Mouse (Mus musculus): ENCODE measurements around the gene Skap1. TPM values are rescaled to one million over a fixed set of nuclear protein-coding genes. Genes with fewer than 3 reads are reported as not detected.

Skap1 gene
- total RNA-seq, 4 experiments from 2014 or later = 1.1 to 2.8 (median 2.3) TPM

DNA sequence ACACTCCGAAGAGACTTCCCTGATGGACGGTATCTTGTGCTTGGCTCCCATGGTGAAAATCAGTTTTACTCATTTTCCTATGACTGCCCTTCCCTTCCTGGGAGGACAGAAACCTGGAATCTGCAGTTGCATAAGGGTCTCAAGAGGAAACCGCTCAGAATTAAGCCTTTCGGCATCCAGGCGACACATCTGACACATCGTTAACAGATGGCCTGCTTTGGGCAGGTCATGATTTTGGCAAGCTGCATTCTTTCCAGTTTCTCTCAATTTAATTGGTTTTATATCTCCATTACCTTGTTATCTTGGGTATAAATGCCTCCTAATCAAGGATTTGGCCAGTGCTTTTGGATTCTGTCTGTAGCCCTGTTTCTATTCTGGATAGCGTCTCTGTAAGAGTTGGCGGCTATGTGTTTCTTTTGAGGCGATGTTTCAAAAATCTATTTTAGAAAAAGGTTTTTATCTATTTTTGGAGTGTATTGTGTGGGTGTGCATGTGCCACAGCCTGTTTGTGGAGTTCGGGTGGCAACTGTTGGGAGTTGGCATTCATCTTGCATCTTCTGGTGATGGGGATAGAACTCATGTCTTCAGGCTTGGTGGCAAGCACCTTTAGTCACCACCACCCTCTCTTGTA, 1.1 kb downstream of the Skap1 start:
- peak in 1 of 2 experiments; percentile 32 for DNase-seq (ENCODE audit: low spot score in 2 of 2)

DNA sequence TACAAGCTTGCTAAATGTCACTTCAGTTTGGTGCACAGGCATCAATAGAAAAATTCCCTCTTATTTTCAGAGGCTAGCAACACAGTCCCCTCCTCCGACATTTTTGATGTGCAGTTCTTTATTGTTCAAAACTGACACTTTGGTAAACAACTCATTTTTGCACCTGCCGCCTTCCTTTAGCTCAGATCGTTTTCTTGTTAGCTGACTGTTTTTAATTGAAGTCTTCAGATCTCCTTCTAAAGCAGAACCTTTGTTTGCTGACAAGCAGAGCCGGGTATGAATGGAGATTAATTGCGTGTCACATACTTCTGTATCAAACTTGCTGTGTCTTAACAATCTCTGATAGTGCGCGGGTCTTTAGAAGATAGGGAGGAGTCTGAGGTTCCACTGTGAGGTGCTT, 2.0 kb downstream of the Skap1 start:
- no peak for DNase-seq (ENCODE audit: low spot score in 2 of 2)

DNA sequence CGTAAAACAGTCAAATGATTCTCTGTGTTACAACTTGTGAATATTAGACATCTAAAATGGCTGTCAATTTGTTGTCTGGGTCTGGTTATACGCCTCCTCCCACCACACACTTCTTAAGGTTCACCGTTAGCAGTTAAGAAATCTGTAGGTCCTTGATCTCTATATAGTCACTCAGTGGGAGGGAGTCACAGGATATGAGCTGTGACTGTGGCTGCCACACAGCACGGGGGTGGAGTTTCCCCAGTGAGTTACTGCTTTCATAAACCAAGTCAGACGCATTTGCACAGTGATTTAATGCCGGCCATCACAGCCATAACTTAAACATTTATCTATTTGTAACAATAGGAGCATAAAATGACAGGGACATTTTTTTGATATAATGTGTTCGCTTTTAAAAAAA, 2.6 kb downstream of the Skap1 start:
- DNase-seq (ENCODE audit: low spot score in 2 of 2) = no peak

DNA sequence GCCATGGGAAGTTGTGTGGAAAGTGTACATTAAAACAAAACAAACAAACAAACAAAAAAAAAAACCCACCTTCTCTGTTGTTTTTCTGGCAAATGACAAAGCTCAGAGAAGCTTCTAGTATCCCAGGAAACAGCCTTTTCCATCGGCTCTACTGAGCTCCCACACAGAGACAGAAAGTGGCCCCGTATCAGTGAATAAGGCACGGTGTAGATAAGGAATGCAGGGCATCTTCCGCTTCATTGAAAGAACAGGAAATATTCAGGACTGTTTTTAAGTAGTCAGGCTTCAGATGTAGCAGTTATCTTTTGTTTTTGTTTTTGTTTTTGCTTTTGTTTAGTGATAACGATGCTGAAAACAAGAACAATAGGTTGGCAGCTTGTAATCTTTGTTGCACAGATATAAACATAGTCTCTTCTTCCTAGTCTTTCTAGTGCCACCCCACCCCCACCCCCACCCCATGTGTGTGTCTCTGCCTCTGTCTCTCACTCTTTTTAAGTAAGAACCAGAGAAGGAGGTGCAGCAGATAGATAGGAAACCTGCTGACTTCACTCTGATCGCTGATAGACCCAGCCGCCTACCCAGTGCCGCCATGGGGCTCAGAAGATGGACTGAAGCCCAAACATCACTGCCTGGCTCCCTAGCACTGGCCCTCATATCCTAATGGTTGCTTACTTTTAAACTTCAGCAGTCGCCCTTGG, 3.8 kb downstream of the Skap1 start:
- DNase-seq (ENCODE audit: low spot score in 2 of 2) = no peak

DNA sequence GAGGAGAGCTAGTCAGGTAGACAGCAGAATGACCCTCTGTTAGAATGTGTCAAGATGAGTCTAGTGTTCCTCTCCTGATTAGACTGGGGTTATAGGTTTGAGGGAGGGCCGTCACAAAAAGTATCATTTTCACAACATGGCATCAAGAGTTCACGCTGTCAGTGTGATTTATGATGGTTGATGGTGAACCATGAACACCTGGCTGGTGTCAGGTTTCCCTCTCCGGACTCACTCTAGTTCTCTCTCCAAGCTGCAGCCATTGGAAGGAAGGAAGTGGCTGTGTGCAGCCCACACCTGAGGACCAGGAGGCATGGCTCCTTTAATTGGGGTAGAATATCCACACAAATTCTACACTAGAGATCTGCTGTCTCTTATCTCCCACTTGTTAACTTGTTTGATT, 18.3 kb downstream of the Skap1 start:
- DNase-seq (ENCODE audit: low spot score in 2 of 2) = no peak

DNA sequence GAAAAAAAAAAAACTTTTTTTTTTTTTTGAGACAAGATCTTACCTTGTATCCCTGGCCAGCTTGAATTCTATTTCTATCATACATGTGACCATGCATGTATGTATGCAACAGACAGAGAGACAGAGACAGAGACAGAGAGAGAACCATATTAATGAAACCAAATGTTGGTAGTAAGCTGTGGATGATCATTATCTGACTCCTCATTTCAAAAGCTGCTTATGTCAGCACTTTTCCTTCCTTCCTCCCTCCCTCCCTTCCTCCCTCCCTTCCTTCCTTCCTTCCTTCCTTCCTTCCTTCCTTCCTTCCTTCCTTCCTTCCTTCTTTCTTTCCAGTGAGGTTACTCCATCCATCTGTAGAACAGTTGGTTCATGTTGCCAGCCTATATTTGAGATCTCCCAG, 18.8 kb downstream of the Skap1 start:
- no peak for DNase-seq (ENCODE audit: low spot score in 2 of 2)

DNA sequence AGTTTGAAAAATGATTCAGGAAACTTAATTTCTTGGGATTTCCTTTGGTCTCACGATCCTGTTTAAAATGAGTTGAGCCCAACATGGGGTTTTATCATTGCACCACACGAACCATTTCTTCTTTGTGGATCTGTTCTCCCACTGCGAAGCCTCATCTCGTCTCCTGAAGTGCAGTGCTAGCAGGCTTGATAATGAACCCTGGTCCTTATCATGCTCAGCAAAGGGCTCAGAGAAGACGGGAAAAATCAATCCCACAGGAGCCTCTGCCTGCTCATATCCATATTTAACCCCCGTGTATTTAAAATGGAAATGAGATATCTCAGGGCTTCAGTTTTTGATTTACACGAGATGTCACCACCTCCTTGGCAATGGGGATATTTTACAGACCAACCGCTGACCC, 34.1 kb downstream of the Skap1 start:
- no peak for DNase-seq (ENCODE audit: low spot score in 2 of 2)

DNA sequence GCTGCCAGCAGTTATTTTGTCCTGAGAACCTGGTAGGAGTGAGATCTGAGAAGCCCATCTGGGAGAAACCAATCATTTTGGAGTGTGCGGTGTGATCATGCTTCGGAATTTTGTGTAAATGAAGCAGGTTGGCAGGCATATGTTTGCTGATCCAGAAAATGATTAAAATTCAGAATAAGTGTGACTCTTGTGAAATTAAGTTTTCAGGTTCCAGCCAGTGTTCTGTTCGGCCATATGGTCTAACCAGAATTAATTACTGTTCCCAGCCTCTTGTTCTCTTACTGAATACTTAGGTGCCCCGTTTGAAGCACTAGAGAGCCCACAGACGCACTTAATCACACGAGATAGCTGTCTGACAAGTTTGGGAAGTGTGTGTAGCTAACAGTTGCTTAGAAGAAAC, 36.6 kb downstream of the Skap1 start:
- DNase-seq (ENCODE audit: low spot score in 2 of 2) = peak; percentile 50 to 56

DNA sequence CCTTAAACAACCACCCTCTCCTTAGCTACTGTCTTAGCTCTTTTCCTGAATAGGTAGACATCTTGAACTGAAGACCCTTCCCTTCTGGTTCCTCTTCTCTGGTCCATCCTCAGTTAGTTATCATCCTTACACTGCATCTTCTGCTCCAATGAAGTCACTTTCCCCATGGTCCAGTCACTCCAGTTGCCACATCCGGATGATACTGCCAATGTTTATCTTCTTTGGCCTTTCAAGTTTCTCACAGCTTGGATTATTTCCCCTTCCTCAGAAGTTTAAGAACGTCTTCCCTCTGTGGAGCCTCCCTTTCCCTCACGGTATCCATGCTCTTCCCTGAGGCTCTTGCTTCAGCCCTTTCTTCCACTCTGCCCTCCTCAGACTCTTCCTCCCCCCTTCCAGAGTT, 38.6 kb downstream of the Skap1 start:
- DNase-seq (ENCODE audit: low spot score in 2 of 2) = no peak

DNA sequence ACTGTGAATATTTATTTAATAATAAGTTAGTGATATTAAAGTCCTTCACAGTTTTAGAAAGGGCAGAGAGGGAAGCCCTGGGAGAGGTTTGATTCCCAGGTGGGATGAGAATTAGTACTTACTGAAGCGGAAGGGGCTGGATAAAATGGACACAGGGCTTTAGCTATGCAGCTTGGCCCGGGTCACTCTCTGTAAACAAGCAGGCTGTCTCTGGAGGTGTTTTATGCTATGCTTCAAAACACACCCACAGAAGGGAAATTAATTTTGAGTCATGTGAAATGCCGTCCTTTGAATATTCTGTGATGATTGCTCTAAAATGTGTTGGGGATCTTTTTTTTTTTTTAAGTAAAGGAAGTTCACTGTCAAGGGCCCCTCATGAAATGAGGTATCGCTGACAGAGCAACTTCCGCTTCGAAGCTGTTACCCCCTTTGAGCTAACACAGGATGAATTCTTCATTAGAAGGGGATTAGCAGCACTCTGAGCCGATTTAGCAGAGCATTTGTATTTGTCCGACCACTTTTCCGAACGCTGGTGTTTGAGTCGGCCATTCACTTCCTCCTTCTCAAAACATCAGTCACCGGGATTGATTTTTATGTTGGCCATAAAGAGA, 40.2 kb downstream of the Skap1 start:
- DNase-seq (ENCODE audit: low spot score in 2 of 2) = no peak

DNA sequence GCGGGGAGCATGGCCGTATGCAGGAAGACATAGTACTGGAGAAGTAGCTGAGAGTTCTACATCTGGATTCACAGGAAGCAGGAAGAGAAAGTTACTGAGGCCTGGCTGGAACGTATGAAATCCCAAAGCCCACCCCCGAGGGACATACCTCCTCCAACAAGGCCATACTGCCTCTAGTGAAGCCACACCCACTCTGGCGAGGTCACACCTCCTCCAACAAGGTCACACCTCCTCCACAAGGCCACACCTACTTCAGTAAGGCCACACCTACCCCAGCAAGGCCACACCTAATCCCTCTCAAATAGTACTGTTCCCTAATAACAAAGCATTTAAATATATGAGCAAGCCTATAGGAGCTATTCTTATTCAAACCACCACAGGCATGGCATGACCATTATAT, 41.4 kb downstream of the Skap1 start:
- no peak for DNase-seq (ENCODE audit: low spot score in 2 of 2)

DNA sequence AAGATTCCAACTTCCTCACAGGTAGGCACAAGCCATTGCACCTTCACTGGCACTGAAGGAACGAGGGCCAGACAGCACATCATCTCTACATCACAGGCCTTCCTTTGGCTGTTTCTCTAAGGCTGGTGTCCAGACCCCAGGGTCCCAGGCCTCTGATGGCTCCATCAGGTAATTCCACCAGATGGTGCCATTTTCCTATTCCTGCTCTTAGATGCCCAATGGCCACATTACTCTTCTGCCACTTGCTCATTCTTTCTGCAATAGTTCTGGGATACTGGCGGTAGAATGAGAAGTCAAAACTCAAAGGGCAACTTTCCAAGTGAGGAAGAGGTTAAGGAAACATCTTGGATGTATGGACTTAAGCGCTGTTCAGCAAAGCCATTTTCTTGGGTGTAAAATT, 50.8 kb downstream of the Skap1 start:
- DNase-seq (ENCODE audit: low spot score in 2 of 2) = no peak

DNA sequence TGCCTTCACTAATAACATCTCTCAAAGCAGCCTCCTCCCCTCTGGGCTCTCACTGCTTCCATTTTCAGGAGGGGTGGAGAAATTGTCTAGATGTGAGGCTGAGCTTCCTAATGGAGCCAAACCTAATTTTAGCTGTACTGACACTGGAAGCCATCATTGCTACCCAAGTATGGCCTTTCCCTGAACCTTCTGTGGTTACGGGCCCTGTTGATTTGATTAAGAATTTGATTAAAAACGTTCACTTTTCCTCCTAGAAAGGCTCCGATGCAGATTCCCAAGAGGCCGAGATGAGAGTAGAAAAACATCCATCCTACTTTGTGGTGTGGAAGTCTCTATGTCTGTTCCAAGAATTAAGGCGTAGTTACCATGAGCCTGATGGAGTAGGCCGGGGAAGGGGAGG, 60.1 kb downstream of the Skap1 start:
- no peak for DNase-seq (ENCODE audit: low spot score in 2 of 2)

DNA sequence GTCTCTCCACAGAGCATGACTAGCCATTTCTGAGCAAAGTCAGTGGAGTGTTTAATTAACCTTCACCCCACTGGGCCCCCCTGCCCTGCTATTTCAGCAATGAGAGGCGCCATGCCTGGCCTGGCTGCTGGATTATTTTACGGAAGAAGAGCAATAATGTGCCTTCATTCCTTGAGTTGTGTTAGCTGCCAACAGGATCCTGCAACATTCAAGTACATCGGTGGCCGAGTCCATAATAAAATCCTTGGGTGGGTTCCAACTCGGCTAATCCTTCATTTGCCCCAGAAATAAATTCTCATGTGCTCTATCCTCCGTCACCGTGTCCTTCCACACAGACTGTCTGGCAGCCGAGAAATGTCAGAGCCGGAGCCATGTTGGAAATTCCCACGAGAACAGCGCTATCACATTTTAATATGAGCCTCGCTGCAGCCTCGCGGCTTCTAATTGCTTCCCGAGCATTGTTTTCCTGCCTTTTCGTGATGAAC, 61.8 kb downstream of the Skap1 start:
- DNase-seq (ENCODE audit: low spot score in 2 of 2) = no peak

DNA sequence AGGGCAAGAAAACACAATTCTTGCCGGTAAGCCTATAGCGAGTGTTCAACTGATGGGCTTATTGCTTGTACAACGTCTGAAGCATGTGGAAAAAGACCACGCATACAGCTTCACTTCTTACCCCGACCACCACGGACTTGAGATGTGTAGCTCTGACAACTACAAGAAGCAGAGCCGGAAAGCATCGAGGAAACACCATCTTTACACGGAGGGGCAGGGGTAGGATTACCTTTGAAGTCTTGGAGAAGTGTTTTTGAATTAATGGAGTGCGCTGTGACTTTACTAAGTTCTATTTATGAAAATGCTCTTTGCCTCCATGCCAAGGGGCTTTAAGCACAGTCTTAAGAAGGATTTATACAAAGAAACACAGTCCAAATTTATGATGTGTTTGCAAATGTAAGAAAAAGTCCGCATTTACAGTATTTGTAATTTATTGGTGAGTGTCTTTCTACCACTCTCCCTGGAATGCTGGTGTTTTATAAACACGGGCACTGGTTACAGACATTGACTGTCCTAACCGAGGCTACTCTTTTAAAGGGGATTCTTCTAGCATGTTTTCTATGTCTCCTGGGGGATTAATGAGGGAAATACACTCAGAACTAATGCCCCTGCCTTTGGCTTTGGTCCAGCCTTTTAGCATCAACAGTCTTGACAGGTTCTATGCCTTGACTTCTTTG, 67.5 kb downstream of the Skap1 start:
- DNase-seq (ENCODE audit: low spot score in 2 of 2) = no peak

DNA sequence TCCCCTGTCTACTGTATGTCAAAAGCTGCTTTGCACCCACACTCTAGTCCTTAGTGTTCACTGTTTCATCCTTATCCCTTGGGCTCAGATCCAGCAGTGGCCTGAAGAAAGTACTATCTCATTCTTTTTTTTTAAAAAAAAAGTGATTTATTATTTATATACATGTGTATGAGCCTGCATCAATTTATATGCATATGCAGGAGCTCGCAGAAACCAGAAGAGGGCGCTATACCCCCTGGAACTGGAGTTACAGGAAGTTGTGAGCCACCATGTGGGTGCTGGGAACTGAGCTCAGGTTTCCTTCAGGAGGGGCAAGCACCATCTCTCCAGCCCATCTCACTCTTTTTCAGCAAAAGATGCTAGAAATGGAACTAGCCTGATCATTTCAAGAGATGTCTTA, 70.1 kb downstream of the Skap1 start:
- DNase-seq (ENCODE audit: low spot score in 2 of 2) = no peak

DNA sequence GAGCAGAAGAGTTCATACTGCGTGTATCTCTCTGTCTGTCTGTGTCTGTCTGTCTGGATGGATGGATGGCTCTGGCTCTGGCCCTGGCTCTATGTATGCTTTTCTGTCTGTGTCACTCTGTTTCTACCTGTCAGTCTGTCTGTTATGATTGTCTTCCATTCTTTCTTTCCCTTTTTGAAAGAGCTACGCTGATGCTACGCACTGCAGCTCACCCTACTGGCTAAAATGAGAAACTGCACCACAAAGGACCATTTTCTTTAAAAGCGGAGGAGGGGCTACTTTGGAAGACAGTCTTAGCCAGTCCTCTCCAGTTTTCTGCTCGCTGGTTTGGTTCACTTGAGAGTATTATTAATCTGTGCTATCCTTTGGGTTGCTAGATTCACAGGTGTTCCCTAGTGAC, 71.8 kb downstream of the Skap1 start:
- DNase-seq (ENCODE audit: low spot score in 2 of 2) = peak in 1 of 2 experiments; percentile 20

DNA sequence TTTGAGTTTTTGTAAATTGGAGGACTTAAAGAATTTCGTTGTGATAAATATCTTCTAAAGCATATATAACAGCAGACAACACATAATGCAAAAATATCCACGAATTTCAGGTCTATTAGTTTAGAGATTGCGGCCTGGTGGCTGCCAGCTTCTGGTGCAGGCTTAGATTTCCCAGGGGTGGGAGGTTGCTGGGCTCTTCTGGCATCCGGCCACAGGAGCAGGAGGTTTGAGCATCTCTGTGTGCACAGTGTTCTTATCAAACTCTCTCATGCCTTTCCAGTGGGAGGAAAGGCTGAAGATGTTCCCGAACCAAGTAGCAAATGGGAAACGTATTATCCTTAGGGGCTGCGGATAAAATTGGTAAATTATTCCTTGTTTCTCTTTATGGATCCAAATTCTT, 77.6 kb downstream of the Skap1 start:
- DNase-seq (ENCODE audit: low spot score in 2 of 2) = peak in 1 of 2 experiments; percentile 4

DNA sequence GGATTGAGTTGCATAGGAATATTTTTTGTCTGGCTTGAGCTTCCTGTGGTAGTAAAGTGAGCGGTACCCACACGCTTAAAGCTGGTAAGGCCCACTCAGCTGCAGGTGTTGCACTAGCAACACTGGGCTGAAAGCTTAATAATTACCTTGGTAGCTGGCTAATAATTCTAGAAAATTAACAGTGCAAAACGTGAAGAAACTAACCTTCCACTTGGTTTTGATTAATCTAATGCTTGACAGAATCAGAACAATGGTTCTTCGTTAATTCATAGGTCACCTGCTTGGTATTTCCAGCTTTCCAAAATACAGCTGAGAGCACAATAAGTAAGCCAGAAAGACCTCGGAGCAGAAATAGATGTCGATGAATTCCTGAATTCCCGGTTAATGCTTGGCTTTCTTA, 78.2 kb downstream of the Skap1 start:
- no peak for DNase-seq (ENCODE audit: low spot score in 2 of 2)

DNA sequence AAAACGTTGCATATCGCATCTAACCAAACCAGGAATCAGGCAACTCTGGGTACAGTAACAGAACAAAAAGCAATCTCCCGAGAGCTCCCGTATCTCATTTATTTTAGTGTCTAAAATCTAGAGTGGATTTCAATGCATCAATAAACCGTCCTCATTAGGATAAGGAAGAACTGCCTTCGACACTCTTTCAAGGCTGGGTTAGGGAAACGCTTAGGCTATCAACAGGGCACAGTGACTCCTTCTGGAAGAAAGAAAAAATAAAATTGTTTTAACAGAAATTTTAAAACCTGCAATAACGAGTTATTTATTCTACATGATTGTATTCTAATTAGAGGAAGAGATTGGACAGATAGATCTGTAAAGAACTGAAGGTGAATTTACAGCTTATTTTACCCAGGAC, 82.0 kb downstream of the Skap1 start:
- DNase-seq (ENCODE audit: low spot score in 2 of 2) = no peak

DNA sequence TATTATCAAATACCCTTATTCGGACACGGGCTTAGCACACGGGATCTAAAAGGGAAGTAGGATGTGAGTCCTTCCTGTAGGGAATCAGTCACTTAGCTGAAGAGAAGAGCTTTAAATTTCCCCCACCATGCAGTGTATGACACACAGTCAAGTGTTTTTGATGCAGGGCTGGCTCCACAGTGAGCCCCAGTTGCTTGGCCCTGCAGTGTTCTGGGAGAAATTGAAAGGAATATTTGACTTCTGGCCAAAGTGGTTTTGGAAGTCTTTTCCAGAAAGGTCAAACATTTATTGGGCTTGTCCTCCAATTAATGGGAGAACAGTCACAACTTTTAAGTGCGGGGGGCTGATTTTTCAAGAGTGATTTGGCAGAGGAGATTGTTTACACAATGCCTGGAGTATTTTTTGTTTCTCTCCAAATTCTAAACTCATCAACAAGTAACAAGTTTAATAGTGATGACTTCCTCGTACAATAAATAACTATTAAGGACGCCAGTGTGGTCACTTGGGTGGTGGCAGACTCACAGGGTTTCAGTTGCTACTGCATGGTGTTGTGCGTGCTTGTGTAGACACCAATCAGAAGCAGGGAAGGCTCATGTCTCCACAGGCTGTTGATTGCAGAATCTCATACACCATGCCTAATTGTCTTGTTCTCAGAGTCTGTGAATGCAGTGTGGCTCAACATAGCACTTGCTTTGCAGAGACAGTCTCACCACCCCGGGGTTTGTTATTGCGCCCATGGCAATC, 86.7 kb downstream of the Skap1 start:
- no peak for DNase-seq (ENCODE audit: low spot score in 2 of 2)

DNA sequence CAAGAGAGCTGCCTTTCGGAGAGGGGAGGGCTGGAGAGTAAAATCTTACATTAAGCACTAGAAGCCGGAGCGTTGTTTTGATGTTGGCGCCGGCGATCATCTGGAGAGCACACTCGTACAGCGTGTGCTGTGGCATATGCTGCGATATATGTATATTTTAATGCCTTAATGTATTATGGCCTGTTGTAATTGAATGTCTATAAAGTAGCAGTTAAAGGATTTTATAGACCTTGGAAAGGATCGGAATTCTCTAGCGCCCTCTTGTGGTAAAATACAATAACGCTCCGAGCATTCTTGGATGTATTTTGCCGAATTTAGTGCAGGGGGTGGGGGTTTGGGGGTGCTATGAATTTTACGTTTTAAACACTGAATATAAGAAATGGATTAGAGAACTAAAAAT, 88.7 kb downstream of the Skap1 start:
- DNase-seq (ENCODE audit: low spot score in 2 of 2) = peak in 1 of 2 experiments; percentile 17
